Mouse (Mus musculus): ENCODE measurements around the gene Fcgbp.
"Not testable (repeated sequence)": the region's sequence is repeated elsewhere in the genome, so short reads cannot be mapped to it uniquely, and the experiment has no call there.

Fcgbp gene

DNA sequence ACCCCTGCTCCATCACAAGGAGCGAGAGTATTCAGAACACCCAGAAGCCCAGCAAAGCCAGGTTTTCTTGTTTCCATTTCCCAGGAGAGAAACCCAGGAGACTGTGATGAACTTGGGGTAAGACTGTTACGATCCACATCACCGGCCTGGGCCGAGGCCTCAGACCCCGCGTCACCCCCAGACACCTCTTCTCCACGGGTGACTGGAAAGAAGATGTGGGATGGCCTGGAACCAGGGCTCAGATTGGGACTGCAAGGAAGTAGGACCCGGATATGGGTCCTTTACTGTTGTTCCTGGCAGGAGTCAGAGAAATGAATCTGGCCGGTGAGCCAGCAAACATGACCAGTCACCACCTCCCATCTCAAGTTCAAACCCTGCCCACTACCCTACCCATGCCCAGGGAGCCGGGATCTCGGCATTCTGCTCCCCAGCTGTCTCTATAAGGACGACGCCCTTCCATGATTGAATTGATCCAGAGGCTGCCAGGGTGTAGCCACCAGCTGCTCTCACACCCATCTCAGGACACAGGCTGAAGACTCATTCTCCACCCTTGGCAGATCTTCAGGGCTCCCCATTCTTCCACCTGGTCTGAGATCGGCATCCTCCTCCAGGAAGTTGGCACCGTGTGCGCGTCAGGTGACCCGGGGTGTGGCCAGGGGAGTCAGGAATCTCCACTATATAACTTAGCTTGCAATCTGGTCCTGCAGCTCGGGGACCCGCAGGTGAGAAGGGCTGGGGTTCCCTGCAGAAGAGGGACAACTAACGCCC, at the start of gene Fcgbp:
Gene Fcgbp, plus strand, starts transcription at position 706 of the 768 bp plus-strand sequence.
- no peak for DNase-seq (ENCODE audit: low spot score in 2 of 2)

DNA sequence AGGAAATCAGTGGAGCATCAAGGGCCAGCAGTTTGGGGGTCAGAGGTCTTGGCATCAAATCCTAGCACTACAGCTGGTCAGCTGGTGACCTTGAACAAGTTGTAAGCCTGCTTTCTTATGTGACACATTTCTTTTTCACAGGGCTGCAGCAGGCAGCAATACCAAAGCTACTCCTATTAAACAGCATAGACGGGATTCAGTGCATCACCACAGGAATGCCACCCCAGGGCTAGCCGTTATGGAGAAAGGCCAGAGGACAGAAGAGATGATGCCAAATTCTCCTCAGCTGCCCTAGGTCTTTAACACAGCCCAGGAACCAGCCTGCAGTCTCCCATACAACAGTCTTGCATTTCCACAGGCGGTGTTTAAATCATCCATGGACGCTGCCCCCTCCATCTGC, 26.5 kb upstream of the Fcgbp start:
- DNase-seq (ENCODE audit: low spot score in 2 of 2), result no peak

GRCm38 (mm10) chr7:28049476-28050409, 21.3 kb upstream of the Fcgbp start, which contains the start of gene Psmc4:
Gene Psmc4 (minus strand): TSS chr7:28050101.
- peak; percentile 85 to 96 for DNase-seq (ENCODE audit: low spot score in 2 of 2)

DNA sequence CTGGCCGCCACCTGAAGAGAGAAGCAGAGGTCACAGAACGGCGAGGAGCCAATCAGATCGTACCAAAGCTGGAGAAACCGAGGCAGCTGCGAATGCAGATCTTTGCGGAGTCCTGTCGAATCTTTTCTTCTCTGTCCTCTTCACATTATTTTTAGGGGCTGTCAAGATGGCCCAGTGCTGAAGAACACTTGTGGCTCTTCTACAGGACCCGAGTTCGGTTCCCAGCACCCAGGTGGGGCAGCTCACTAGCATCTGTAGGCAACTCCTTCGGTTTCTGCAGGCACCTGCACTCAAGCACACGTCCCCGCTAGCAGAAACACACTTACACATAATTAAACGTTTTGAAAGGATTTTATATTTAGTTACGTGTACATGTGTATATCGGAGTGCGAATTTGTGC, 20.5 kb upstream of the Fcgbp start:
- DNase-seq (ENCODE audit: low spot score in 2 of 2), result peak in 1 of 2 experiments; percentile 7

- no peak for DNase-seq (ENCODE audit: low spot score in 2 of 2)
Measured at GRCm38 (mm10) chr7:28053046-28053930, 17.7 kb upstream of the Fcgbp start.

- no peak for DNase-seq (ENCODE audit: low spot score in 2 of 2)
Measured at GRCm38 (mm10) chr7:28059972-28060371, 11.1 kb upstream of the Fcgbp start.

DNA sequence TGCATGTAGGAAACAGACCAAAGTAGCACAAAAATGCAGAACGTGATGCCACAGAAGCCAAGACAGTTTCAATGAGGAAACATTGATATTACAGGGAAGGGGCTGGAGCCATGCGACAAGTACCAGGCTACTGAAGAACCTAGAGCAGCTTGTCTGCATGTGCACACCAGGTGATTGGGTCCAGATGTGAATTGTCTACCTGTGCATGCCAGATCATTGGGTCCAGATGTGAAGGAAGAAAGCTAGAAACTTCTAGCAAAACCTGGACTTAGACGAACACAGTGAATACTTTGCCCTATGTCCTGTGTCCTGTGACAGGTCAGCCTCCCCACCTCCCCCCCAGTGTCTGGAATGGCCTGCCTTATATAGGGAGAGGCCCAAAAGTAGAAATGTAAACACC, 2.4 kb upstream of the Fcgbp start:
- DNase-seq (ENCODE audit: low spot score in 2 of 2), result no peak

DNA sequence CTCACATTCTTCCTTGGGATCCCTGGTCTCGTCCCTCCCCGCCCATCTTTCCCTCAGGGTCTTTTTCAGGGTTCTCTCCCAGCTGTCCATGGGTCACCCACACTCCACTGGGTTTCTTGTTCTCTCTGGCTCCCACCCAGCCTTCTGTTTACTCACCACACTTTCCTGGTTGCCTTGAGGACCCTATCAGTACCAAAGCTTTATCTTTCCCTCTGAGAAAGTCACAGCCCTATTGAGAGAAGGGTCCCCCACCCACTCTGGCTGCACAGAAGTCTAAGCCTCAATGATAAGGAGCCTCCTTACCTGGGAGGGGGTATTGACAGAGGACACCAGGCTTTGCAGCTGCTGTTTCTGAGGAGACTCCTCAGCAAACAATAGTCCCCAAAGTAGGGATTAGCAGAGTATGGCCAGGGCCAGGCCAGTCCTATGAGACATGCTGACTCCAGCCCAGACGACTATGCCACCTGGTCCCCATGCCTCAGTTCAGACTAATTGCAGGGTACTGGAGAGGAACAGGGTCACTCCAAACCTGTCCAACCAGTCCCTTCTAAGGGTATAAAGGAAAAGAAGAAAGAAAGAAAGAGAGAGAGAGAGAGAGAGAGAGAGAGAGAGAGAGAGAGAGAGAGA, 1.4 kb upstream of the Fcgbp start:
- DNase-seq (ENCODE audit: low spot score in 2 of 2), result no peak

DNA sequence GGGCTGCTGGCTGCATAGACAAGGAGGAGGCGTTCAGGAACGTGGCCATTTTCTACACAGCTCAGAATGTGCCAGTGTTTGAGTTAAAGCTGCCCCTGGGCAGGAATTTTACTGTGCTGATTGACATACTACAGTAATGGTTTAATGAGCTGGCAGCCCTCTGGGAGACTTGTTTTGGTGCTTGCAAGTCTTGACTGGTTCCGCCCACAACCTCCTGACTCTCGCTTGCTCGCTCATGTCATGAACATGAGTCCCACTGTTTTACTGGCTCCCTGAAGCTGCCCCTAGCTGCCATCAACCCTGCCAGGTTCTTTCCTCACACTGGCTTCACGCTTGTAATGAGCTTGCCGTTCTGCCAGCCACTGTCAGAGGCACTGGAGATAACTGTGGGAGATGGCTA, 13.2 kb downstream of the Fcgbp start:
- DNase-seq (ENCODE audit: low spot score in 2 of 2), result peak; percentile 18 to 37

DNA sequence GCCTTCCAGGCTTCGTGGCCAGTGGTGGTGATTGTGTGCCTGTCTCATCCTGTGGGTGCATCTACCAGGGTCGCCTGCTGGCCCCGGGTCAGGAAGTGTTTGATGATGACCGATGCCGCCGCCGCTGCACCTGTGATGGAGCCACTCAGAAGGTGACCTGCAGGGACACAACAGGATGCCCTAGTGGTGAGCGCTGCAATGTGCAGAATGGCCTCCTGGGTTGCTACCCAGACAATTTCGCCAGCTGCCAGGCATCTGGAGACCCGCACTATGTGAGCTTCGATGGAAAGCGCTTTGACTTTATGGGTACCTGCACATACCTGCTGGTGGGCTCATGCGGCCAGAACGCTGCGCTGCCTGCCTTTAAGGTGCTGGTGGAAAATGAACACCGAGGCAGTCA, 15.2 kb downstream of the Fcgbp start:
- no peak for DNase-seq (ENCODE audit: low spot score in 2 of 2)

DNA sequence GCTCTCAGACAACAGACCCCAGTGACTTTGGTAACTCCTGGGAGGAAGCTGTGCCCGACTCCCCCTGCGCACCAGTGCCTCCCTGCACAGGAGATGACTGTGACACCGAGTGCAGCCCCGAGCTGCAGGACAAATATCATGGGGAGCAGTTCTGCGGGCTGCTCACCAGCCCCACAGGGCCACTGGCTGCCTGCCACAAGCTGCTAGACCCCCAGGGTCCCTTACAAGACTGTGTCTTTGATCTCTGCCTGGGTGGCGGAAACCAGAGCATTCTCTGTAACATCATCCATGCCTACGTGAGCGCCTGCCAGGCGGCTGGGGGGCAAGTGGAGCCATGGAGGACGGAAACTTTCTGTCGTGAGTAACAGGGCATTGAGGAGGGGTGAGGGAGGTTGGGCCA, 22.5 kb downstream of the Fcgbp start:
- no peak for DNase-seq (ENCODE audit: low spot score in 2 of 2)

GRCm38 (mm10) chr7:28099101-28099500, 28.1 kb downstream of the Fcgbp start:
- DNase-seq (ENCODE audit: low spot score in 2 of 2), result no peak

DNA sequence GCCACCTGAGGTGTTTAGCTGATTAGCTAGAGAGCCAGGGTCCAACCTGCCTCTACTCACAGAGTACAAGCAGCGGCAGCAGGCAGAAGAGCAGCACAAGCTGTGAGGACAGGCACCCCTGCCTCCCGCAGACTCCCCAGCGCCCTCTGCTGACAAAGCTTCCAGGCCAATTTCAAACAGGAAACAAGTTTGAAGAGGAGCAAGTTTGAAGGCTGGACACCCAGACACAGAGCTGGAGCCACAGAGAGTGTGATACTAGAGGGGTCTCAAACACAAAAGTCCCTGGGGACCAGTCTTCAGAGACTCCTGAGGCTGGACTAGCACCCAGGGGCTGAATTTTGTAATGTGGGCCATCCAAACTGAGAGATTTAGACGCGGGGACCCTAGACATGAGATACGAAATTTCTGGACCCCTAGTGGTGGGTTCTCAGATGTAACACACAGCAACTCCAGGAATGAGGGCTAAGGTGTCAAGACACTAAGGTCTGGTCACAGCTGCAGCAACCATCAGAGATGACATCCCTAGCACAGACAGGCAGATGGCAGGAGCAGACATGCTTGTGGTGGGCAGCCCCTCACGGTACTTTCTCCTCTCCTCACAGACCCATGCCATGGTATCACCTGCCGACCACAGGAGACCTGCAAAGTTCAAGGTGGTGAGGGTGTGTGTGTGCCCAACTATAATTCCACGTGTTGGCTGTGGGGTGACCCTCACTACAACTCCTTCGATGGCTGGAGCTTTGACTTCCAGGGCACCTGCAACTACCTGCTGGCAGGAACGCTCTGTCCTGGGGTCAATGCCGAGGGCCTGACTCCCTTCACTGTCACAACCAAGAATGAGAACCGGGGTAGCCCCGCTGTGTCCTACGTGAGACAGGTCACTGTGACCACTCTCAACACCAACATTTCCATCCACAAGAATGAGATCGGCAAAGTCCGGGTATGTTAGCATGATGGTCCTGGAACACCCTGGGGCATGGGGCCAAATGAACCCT, 29.9 kb downstream of the Fcgbp start:
- peak; percentile 28 to 50 for DNase-seq (ENCODE audit: low spot score in 2 of 2)

DNA sequence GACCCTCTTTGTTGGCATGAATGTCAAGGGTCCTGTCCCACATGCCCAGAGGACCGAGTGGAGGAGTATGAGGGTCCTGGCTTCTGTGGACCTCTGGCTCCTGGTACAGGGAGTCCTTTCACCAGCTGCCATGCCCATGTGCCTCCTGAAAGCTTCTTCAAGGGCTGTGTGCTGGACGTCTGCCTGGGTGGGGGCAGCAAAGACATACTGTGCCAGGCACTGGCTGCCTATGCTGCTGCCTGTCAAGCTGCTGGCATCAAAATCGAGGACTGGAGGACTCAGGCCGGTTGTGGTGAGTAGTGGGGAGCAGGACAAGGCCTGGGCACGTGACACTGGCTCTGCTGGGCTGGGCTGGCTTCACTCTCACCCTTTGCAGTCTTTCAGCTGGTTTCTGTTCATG, 31.9 kb downstream of the Fcgbp start:
- DNase-seq (ENCODE audit: low spot score in 2 of 2), result not testable (repeated sequence)

GRCm38 (mm10) chr7:28104670-28105069, 33.6 kb downstream of the Fcgbp start:
- DNase-seq (ENCODE audit: low spot score in 2 of 2), result peak; percentile 27 to 56

GRCm38 (mm10) chr7:28106241-28106640, 35.2 kb downstream of the Fcgbp start:
- no peak for DNase-seq (ENCODE audit: low spot score in 2 of 2)

DNA sequence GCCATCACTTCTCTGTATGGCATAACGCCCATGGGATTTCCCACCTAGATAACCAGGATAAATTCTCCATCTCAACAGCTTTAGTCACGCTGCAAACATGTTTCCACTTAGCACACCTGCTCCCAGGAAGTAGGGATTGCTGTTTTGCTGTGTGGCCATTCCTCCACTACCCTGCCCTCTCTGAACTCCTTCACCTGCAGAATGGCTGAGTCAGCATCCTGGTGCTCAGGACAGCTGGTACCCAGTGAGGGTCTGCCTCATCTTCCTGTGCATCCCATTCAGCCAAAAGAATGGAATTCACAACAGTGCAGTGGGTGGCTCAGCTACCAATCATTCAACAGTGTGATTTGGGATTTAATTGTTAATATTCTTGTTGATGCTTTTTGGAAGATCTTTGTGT, 43.6 kb downstream of the Fcgbp start:
- no peak for DNase-seq (ENCODE audit: low spot score in 2 of 2)

GRCm38 (mm10) chr7:28129166-28129565, 58.1 kb downstream of the Fcgbp start, which contains the start of gene 9530053A07Rik:
Gene 9530053A07Rik (plus strand): TSS chr7:28129466.
- no peak for DNase-seq (ENCODE audit: low spot score in 2 of 2)

- DNase-seq (ENCODE audit: low spot score in 2 of 2), result no peak
Measured at GRCm38 (mm10) chr7:28137613-28138012, 66.6 kb downstream of the Fcgbp start.

GRCm38 (mm10) chr7:28148263-28148662, 77.2 kb downstream of the Fcgbp start:
- DNase-seq (ENCODE audit: low spot score in 2 of 2), result peak; percentile 26 to 53

Measured in urinary bladder, adult 18-20 months (tissue).